ENCODE assay signal across 7 mouse cellular contexts in genomic region chr16:22160386-22161145, GRCm38 (mm10). TPM values are rescaled to one million over a fixed set of nuclear protein-coding genes. Genes with fewer than 3 reads are reported as not detected.
A peak's percentile ranks its signal among the peaks of the same experiment; 100 is the strongest.
DNase-seq lines count a peak whose midpoint lies in the region; ATAC-seq and TF ChIP-seq lines count a peak whose summit lies in the region.

No protein-coding gene starts in this region.

- H3K79me3 ChIP-seq in C2C12 (ENCODE audit: low read depth): peaks cover 56% of the 10 kb centered on the region

- TF ChIP-seq EP300 in liver, postnatal 0 days (IDR thresholded peaks at IDR 0.05; ENCODE audit: low read depth): no peak

- no peaks in the 10 kb centered on the region for H3K36me3 ChIP-seq in C2C12 (ENCODE audit: control insufficient read depth, insufficient read depth)
- H3K36me3 ChIP-seq in heart, embryonic 16.5 days (ENCODE audit: control insufficient read depth, insufficient read depth): no peaks in the 10 kb centered on the region
- H3K36me3 ChIP-seq in liver, postnatal 0 days (replicated peaks; ENCODE audit: insufficient read depth, low read length): no peaks in the 10 kb centered on the region

- no peaks in the 10 kb centered on the region for H3K27me3 ChIP-seq in C2C12 (ENCODE audit: control insufficient read depth, insufficient read depth, insufficient read length)
- H3K27me3 ChIP-seq in heart, embryonic 16.5 days (ENCODE audit: control insufficient read depth, insufficient read depth, low read length): no peaks in the 10 kb centered on the region
- H3K27me3 ChIP-seq in liver, postnatal 0 days (ENCODE audit: insufficient read depth, low read length): peaks cover 35% of the 10 kb centered on the region

- H3K4me2 ChIP-seq in heart, embryonic 16.5 days (ENCODE audit: low read depth, low read length): peak overlapping the region; percentile 84
- peak overlapping the region; percentile 69 for H3K4me2 ChIP-seq in liver, postnatal 0 days (ENCODE audit: low read depth, low read length)

- peaks cover 70% of the 10 kb centered on the region for H3K79me2 ChIP-seq in C2C12 (ENCODE audit: control insufficient read depth, insufficient read depth)

- peaks cover 9% of the 10 kb centered on the region for H3K4me1 ChIP-seq in heart, embryonic 16.5 days (ENCODE audit: control insufficient read depth, insufficient read depth, low read length)
- H3K4me1 ChIP-seq in liver, postnatal 0 days (ENCODE audit: insufficient read depth): no peaks in the 10 kb centered on the region

- H3K27ac ChIP-seq in heart, embryonic 16.5 days (ENCODE audit: low read length): no peak overlapping the region
- no peak overlapping the region for H3K27ac ChIP-seq in liver, postnatal 0 days (ENCODE audit: low read depth)

- H3K9me3 ChIP-seq in heart, embryonic 16.5 days (replicated peaks; ENCODE audit: control insufficient read depth, low read length): no peaks in the 10 kb centered on the region
- no peaks in the 10 kb centered on the region for H3K9me3 ChIP-seq in liver, postnatal 0 days (ENCODE audit: low read length)

- peak overlapping the region; percentile 99 for H3K9ac ChIP-seq in heart, embryonic 16.5 days (ENCODE audit: low read length)
- H3K9ac ChIP-seq in liver, postnatal 0 days (replicated peaks): no peak overlapping the region

- no peak for TF ChIP-seq CTCF in C2C12 (IDR thresholded peaks at IDR 0.05; ENCODE audit: control insufficient read depth, insufficient read depth, insufficient read length)
- TF ChIP-seq CTCF in liver, postnatal 0 days (IDR thresholded peaks at IDR 0.05; ENCODE audit: low read depth): no peak

- H3ac ChIP-seq in C2C12 (ENCODE audit: control insufficient read depth, insufficient read length, low read depth): no peak overlapping the region

- no peak for ATAC-seq in heart, embryonic 16.5 days (replicated peaks; ENCODE audit: extremely low read depth, insufficient read depth, low FRiP score)
- no peak for ATAC-seq in liver, postnatal 0 days
- no peak for ATAC-seq in frontal cortex, adult (ENCODE audit: low TSS enrichment)

- WGBS in heart, embryonic 16.5 days: 3% methylated on average over 16 of the region's 16 CpGs
- WGBS in liver, postnatal 0 days (ENCODE audit: insufficient replicate concordance): 5% methylated on average over 16 of the region's 16 CpGs

- DNase-seq in NIH3T3 (ENCODE audit: low read depth): peak; percentile 27
- no peak for DNase-seq in liver, postnatal 0 days
- DNase-seq in thymus, postnatal 14 days: no peak
- DNase-seq in spleen, postnatal 14 days (ENCODE audit: low spot score in 2 of 2): no peak

- H3K4me3 ChIP-seq in C2C12 (ENCODE audit: insufficient read depth, poor library complexity, severe bottlenecking): peak overlapping the region; percentile 82
- peak overlapping the region; percentile 94 for H3K4me3 ChIP-seq in heart, embryonic 16.5 days (ENCODE audit: low read length)
- H3K4me3 ChIP-seq in liver, postnatal 0 days (ENCODE audit: low read depth, low read length): peak overlapping the region; percentile 56

TF ChIP-seq in C2C12, 6 proteins besides CTCF, POLR2A, EP300 and RAD21:
- TF ChIP-seq MYOG (IDR thresholded peaks at IDR 0.05; ENCODE audit: control insufficient read depth, extremely low read depth, insufficient read length) (no peak), MYOD1 (IDR thresholded peaks at IDR 0.05; ENCODE audit: control insufficient read depth, insufficient read length, low read depth) (no peak), USF1 (IDR thresholded peaks at IDR 0.05; ENCODE audit: low read depth) (no peak), FOSL1 (IDR thresholded peaks at IDR 0.05; ENCODE audit: insufficient read depth, low read length, poor library complexity, severe bottlenecking) (no peak), CEBPB (IDR thresholded peaks at IDR 0.05; ENCODE audit: low read depth) (no peak), MAX (IDR thresholded peaks at IDR 0.05) (no peak)

RNA-seq across cellular contexts. Expression of gene Igf2bp2, which starts 2.5 kb away (rescaled TPM):
- polyA plus RNA-seq in C2C12 (2012; fragmentation: generic; extraction: Trizol): 24.3 TPM
- polyA plus RNA-seq in heart, embryonic 16.5 days (2015; fragmentation: Nextera tagmentation; extraction: Ambion mirVana): 34.5 and 38.0 TPM in 2 replicates
- 4.9 and 5.2 TPM in 2 replicates for polyA plus RNA-seq in liver, postnatal 0 days (2015; fragmentation: Nextera tagmentation; extraction: Ambion mirVana)
